Mouse (Mus musculus): ENCODE results near the gene Cep68. TPM values are rescaled to one million over a fixed set of nuclear protein-coding genes. Genes with fewer than 3 reads are reported as not detected.
"Not testable (repeated sequence)": the region's sequence is repeated elsewhere in the genome, so short reads cannot be mapped to it uniquely, and the experiment has no call there.

The Cep68 gene
- total RNA-seq, 1 experiment from 2014 or later, result 31.1 TPM

GRCm38 (mm10) chr11:20242366-20243056 lies 6.7 kb downstream of the Cep68 start:
- DNase-seq, result no peak

GRCm38 (mm10) chr11:20241311-20241710 lies 7.9 kb downstream of the Cep68 start:
- DNase-seq, result no peak

GRCm38 (mm10) chr11:20240331-20240730 lies 8.9 kb downstream of the Cep68 start:
- no peak for DNase-seq

- no peak for DNase-seq
Observed at GRCm38 (mm10) chr11:20239279-20239861, 9.9 kb downstream of the Cep68 start.

- DNase-seq, result no peak
Observed at GRCm38 (mm10) chr11:20237976-20238375, 11.3 kb downstream of the Cep68 start.

GRCm38 (mm10) chr11:20237018-20237417 lies 12.2 kb downstream of the Cep68 start:
- no peak for DNase-seq

GRCm38 (mm10) chr11:20234233-20234632 lies 15.0 kb downstream of the Cep68 start:
- no peak for DNase-seq

- DNase-seq, result no peak
Observed at GRCm38 (mm10) chr11:20232016-20232755, 17.0 kb downstream of the Cep68 start.

GRCm38 (mm10) chr11:20231128-20231878 lies 17.9 kb downstream of the Cep68 start:
- DNase-seq, result peak; percentile 46

GRCm38 (mm10) chr11:20230286-20230685 lies 18.9 kb downstream of the Cep68 start:
- peak; percentile 56 for DNase-seq

GRCm38 (mm10) chr11:20229311-20229710 lies 19.9 kb downstream of the Cep68 start:
- DNase-seq, result no peak

- DNase-seq, result no peak
Observed at GRCm38 (mm10) chr11:20228666-20229065, 20.6 kb downstream of the Cep68 start.

GRCm38 (mm10) chr11:20225938-20226337 lies 23.3 kb downstream of the Cep68 start:
- DNase-seq, result no peak

- DNase-seq, result no peak
Observed at GRCm38 (mm10) chr11:20224196-20224595, 25.0 kb downstream of the Cep68 start.

- not testable (repeated sequence) for DNase-seq
Observed at GRCm38 (mm10) chr11:20221671-20222070, 27.6 kb downstream of the Cep68 start.

GRCm38 (mm10) chr11:20217227-20217626 lies 32.0 kb downstream of the Cep68 start:
- DNase-seq, result no peak

- no peak for DNase-seq
Observed at GRCm38 (mm10) chr11:20216415-20216814, 32.8 kb downstream of the Cep68 start.

- DNase-seq, result peak; percentile 34
Observed at GRCm38 (mm10) chr11:20214779-20215178, 34.5 kb downstream of the Cep68 start.

- DNase-seq, result no peak
Observed at GRCm38 (mm10) chr11:20211838-20212237, 37.4 kb downstream of the Cep68 start.

- DNase-seq, result no peak
Observed at GRCm38 (mm10) chr11:20207589-20207988, 41.6 kb downstream of the Cep68 start.

GRCm38 (mm10) chr11:20206626-20207223 lies 42.5 kb downstream of the Cep68 start:
- DNase-seq, result no peak

- DNase-seq, result peak; percentile 30
Observed at GRCm38 (mm10) chr11:20205538-20205937, 43.7 kb downstream of the Cep68 start.
